Comparison of ENCODE assay signal across 8 mouse cellular contexts in the genomic region with DNA sequence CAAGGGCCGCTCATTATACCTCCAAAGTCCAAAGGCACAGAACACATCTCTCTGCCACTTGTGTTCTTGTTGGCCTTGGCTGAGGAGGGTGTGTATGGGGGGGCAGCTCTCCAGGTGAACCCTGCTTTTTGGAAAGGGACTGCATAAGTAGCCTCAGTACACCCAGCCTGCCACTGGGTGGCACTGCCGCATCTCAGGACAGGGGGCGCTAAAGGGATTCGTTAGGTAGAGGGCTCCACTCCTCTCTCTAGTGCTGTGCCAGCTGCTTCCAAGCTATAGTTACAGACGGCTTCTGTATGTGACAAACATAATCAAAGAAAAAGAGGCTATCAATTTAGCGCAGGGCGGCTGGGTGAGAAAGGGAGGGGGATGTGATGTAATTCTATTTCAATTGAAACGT. TPM values are rescaled to one million over a fixed set of nuclear protein-coding genes. Genes with fewer than 3 reads are reported as not detected.
DNase-seq lines count a peak whose midpoint lies in the region; ATAC-seq and TF ChIP-seq lines count a peak whose summit lies in the region.

No protein-coding gene starts in this region.

- no peak overlapping the region for H3K4me2 ChIP-seq in lung, embryonic 14.5 days

- no peaks in the 10 kb centered on the region for H3K79me2 ChIP-seq in MEL (ENCODE audit: control insufficient read depth, insufficient read depth, low read length, poor library complexity)

- no peak overlapping the region for H3K4me3 ChIP-seq in MEL (ENCODE audit: control insufficient read depth in 1 of 2, insufficient read depth in 1 of 2, low read depth in 2 of 2, low read length in 2 of 2)
- no peak overlapping the region for H3K4me3 ChIP-seq in layer of hippocampus, adult 2 months
- no peak overlapping the region for H3K4me3 ChIP-seq in lung, embryonic 14.5 days (ENCODE audit: low read depth, low read length)

- H3K9me3 ChIP-seq in MEL (replicated peaks; ENCODE audit: insufficient read depth, low read length), result no peaks in the 10 kb centered on the region
- H3K9me3 ChIP-seq in lung, embryonic 14.5 days (ENCODE audit: low read depth, low read length), result no peaks in the 10 kb centered on the region

- no peak; a peak in 1 of 4 replicates for TF ChIP-seq EP300 in MEL (IDR thresholded peaks at IDR 0.05; ENCODE audit: low read depth in 1 of 2, low read length in 2 of 2)

- no peak overlapping the region for H3K9ac ChIP-seq in MEL (ENCODE audit: control insufficient read depth, low read depth, low read length, poor library complexity, severe bottlenecking)
- H3K9ac ChIP-seq in lung, embryonic 14.5 days, result no peak overlapping the region

- TF ChIP-seq CTCF in MEL (IDR thresholded peaks at IDR 0.05 in 2 of 3, conservative IDR thresholded peaks at IDR 0.05 in 1 of 3; ENCODE audit: control insufficient read depth in 1 of 3, insufficient read depth in 1 of 3, low read depth in 2 of 3, low read length in 3 of 3, poor library complexity in 1 of 3, severe bottlenecking in 1 of 3), result peak in 2 of 3 experiments; percentile 88 to 100; a peak in 5 of 6 replicates
- peak; percentile 100 for TF ChIP-seq CTCF in layer of hippocampus, adult 2 months (conservative IDR thresholded peaks at IDR 0.05)
- peak; percentile 98 for TF ChIP-seq CTCF in lung, embryonic 14.5 days (IDR thresholded peaks at IDR 0.05; ENCODE audit: low read depth)

- 2% methylated on average over 8 of the region's 8 CpGs for WGBS in lung, embryonic 14.5 days

- no peak for TF ChIP-seq POLR2A in MEL (IDR thresholded peaks at IDR 0.05; ENCODE audit: control insufficient read depth in 1 of 2, insufficient read depth in 1 of 2, low read depth in 1 of 2, low read length in 2 of 2, poor library complexity in 1 of 2)

- no peak; the same call in none of the 2 replicates for TF ChIP-seq RAD21 in MEL (IDR thresholded peaks at IDR 0.05; ENCODE audit: low read depth, low read length)

- no peak overlapping the region for H3K27ac ChIP-seq in MEL (ENCODE audit: control insufficient read depth, low read depth, low read length)
- H3K27ac ChIP-seq in layer of hippocampus, adult 2 months, result no peak overlapping the region
- no peak overlapping the region for H3K27ac ChIP-seq in lung, embryonic 14.5 days (ENCODE audit: low read depth)

- H3K4me1 ChIP-seq in MEL (ENCODE audit: control insufficient read depth in 1 of 2, insufficient read depth in 2 of 2, low read length in 2 of 2), result peaks cover 5 to 6% of the 10 kb centered on the region in 2 experiments
- 0 out of 2 replicates have a peak, but pooled peaks cover 4% of the 10 kb centered on the region for H3K4me1 ChIP-seq in lung, embryonic 14.5 days (ENCODE audit: insufficient read depth)

- DNase-seq in MEL (ENCODE audit: low read depth, low spot score), result peak; percentile 93
- DNase-seq in cerebellum, adult 18-20 months, result peak; percentile 83 to 86
- DNase-seq in forelimb bud, embryonic 11.5 days (ENCODE audit: low read depth, low spot score), result peak; percentile 86
- peak; percentile 84 to 87 for DNase-seq in layer of hippocampus, adult 2 months (ENCODE audit: low spot score in 2 of 2)
- DNase-seq in lung, embryonic 14.5 days, result peak; percentile 94
- DNase-seq in ovary, adult 18-20 months (ENCODE audit: low spot score), result peak; percentile 74
- DNase-seq in thymus, adult 18-20 months, result peak; percentile 75 to 81

- ATAC-seq in hematopoietic stem cell, adult 5-6 weeks (replicated peaks in 1 of 2; ENCODE audit: insufficient read depth in 1 of 2, low FRiP score in 2 of 2, low TSS enrichment in 1 of 2, low read depth in 1 of 2, poor library complexity in 2 of 2, severe bottlenecking in 2 of 2), result peak; percentile 88 to 90
- peak; percentile 65; the same call in 1 of the 2 replicates for ATAC-seq in lung, embryonic 14.5 days (ENCODE audit: insufficient read depth)

- no peaks in the 10 kb centered on the region for H3K27me3 ChIP-seq in MEL (ENCODE audit: control insufficient read depth in 1 of 2, insufficient read depth in 2 of 2, low read length in 2 of 2)
- peaks cover 18% of the 10 kb centered on the region; the same call in 1 of the 2 replicates for H3K27me3 ChIP-seq in lung, embryonic 14.5 days (ENCODE audit: insufficient read depth, low read length)

- H3K36me3 ChIP-seq in MEL (ENCODE audit: control insufficient read depth in 1 of 2, insufficient read depth in 2 of 2, low read length in 2 of 2), result no peaks in the 10 kb centered on the region; a peak in 1 of 4 replicates
- H3K36me3 ChIP-seq in lung, embryonic 14.5 days (ENCODE audit: insufficient read depth), result no peaks in the 10 kb centered on the region

TF ChIP-seq in MEL, 35 proteins besides CTCF, POLR2A, EP300 and RAD21:
- TF ChIP-seq SIN3A (IDR thresholded peaks at IDR 0.05; ENCODE audit: low read length), result peak; percentile 73
- no peak for TF ChIP-seq GABPA (IDR thresholded peaks at IDR 0.05; ENCODE audit: low read depth, low read length)
- TF ChIP-seq MAX (IDR thresholded peaks at IDR 0.05; ENCODE audit: low read length), result no peak
- TF ChIP-seq TCF12 (IDR thresholded peaks at IDR 0.05; ENCODE audit: low read depth, low read length), result 0 out of 2 replicates have a peak, but pooled peaks have one; percentile 22
- no peak for TF ChIP-seq ETS1 (IDR thresholded peaks at IDR 0.05; ENCODE audit: low read depth, low read length)
- TF ChIP-seq MAZ (IDR thresholded peaks at IDR 0.05; ENCODE audit: low read depth, low read length), result peak; percentile 86
- no peak for TF ChIP-seq MAFK (IDR thresholded peaks at IDR 0.05; ENCODE audit: borderline replicate concordance, low read depth, low read length)
- peak; percentile 35; the same call in 1 of the 2 replicates for TF ChIP-seq MEF2A (IDR thresholded peaks at IDR 0.05; ENCODE audit: extremely low read depth, insufficient replicate concordance, low read depth, low read length, poor library complexity, severe bottlenecking)
- 0 out of 2 replicates have a peak, but pooled peaks have one; percentile 33 for TF ChIP-seq HCFC1 (IDR thresholded peaks at IDR 0.05; ENCODE audit: low read depth, low read length)
- TF ChIP-seq POLR2AphosphoS5 (IDR thresholded peaks at IDR 0.05; ENCODE audit: borderline replicate concordance, low read depth, low read length), result no peak
- 0 out of 2 replicates have a peak, but pooled peaks have one; percentile 28 for TF ChIP-seq MYC (IDR thresholded peaks at IDR 0.05; ENCODE audit: low read depth, low read length)
- peak; percentile 99 for TF ChIP-seq SMC3 (IDR thresholded peaks at IDR 0.05; ENCODE audit: low read depth, low read length)
- TF ChIP-seq MXI1 (IDR thresholded peaks at IDR 0.05; ENCODE audit: low read depth, low read length), result no peak; the same call in 1 of the 2 replicates
- no peak for TF ChIP-seq CHD1 (IDR thresholded peaks at IDR 0.05; ENCODE audit: low read depth, low read length)
- TF ChIP-seq POLR2AphosphoS2 (IDR thresholded peaks at IDR 0.05; ENCODE audit: low read length), result no peak
- TF ChIP-seq BHLHE40 (IDR thresholded peaks at IDR 0.05; ENCODE audit: borderline replicate concordance, low read depth, low read length), result 0 out of 2 replicates have a peak, but pooled peaks have one; percentile 46
- TF ChIP-seq UBTF (IDR thresholded peaks at IDR 0.05; ENCODE audit: borderline replicate concordance, insufficient read depth, low read depth, low read length), result no peak
- no peak for TF ChIP-seq JUND (IDR thresholded peaks at IDR 0.05; ENCODE audit: low read depth, low read length)
- no peak for TF ChIP-seq ZKSCAN1 (IDR thresholded peaks at IDR 0.05; ENCODE audit: low read depth, low read length)
- TF ChIP-seq ZNF384 (IDR thresholded peaks at IDR 0.05; ENCODE audit: low read depth, low read length), result peak; percentile 70
- no peak for TF ChIP-seq NELFE (IDR thresholded peaks at IDR 0.05; ENCODE audit: low read depth, low read length)
- no peak for TF ChIP-seq GATA1 (IDR thresholded peaks at IDR 0.05; ENCODE audit: low read depth, low read length)
- TF ChIP-seq NRF1 (IDR thresholded peaks at IDR 0.05; ENCODE audit: insufficient read depth, low read depth, low read length, poor library complexity, severe bottlenecking), result 0 out of 2 replicates have a peak, but pooled peaks have one; percentile 11
- no peak for TF ChIP-seq RCOR1 (IDR thresholded peaks at IDR 0.05; ENCODE audit: low read depth, low read length)
- TF ChIP-seq ELF1 (IDR thresholded peaks at IDR 0.05; ENCODE audit: low read depth, low read length), result peak; percentile 51; the same call in 1 of the 2 replicates
- TF ChIP-seq USF2 (IDR thresholded peaks at IDR 0.05; ENCODE audit: borderline replicate concordance in 1 of 2, insufficient read depth in 1 of 2, low read depth in 1 of 2, low read length in 2 of 2), result no peak
- 0 out of 2 replicates have a peak, but pooled peaks have one; percentile 49 for TF ChIP-seq TBP (IDR thresholded peaks at IDR 0.05; ENCODE audit: low read depth, low read length)
- TF ChIP-seq KAT2A (conservative IDR thresholded peaks at IDR 0.05; ENCODE audit: low read depth, low read length), result no peak
- peak; percentile 99 for TF ChIP-seq ZC3H11A (IDR thresholded peaks at IDR 0.05; ENCODE audit: low read depth, low read length)
TF ChIP-seq in MEL: peak in this region for 13.

RNA-seq across cellular contexts. Expression of a gene that starts 16.9 kb away (rescaled TPM):
- not detected in 2 replicates for total RNA-seq in MEL (2012; rRNA removed)
- polyA plus RNA-seq in MEL (2012; ENCODE audit: insufficient read depth in 1 of 2, insufficient read length in 2 of 2, low read depth in 1 of 2, low replicate concordance in 2 of 2, missing spikeins in 1 of 2), result not detected
- not detected in 2 replicates for total RNA-seq in hematopoietic stem cell, adult 5-6 weeks (2017)
- total RNA-seq in layer of hippocampus, adult 2 months (2021), result not detected
- not detected in 2 replicates for polyA plus RNA-seq in lung, embryonic 14.5 days (2014; fragmentation: Nextera tagmentation; extraction: Ambion mirVana)

RNA-seq across cellular contexts. Expression of a gene that starts 28.3 kb away (rescaled TPM):
- total RNA-seq in MEL (2012; rRNA removed), result not detected in 2 replicates
- under 1 TPM in 1 of 2 experiments, not detected in 1; 0.01 TPM for polyA plus RNA-seq in MEL (2012; ENCODE audit: insufficient read depth in 1 of 2, insufficient read length in 2 of 2, low read depth in 1 of 2, low replicate concordance in 2 of 2, missing spikeins in 1 of 2)
- total RNA-seq in hematopoietic stem cell, adult 5-6 weeks (2017), result 0.05 TPM in 1 of 2 replicates, not detected in the other
- total RNA-seq in layer of hippocampus, adult 2 months (2021), result 1 to 10 TPM; 3.3 to 4.0 TPM
- polyA plus RNA-seq in lung, embryonic 14.5 days (2014; fragmentation: Nextera tagmentation; extraction: Ambion mirVana), result 0.79 and 4.2 TPM in 2 replicates

RNA-seq across cellular contexts. Expression of a gene that starts 56.9 kb away (rescaled TPM):
- total RNA-seq in MEL (2012; rRNA removed), result 100 and 111 TPM in 2 replicates
- 100 to 1,000 TPM in 1 of 2 experiments, 10 to 100 TPM in 1; 80.4 to 221 TPM for polyA plus RNA-seq in MEL (2012; ENCODE audit: insufficient read depth in 1 of 2, insufficient read length in 2 of 2, low read depth in 1 of 2, low replicate concordance in 2 of 2, missing spikeins in 1 of 2)
- 135 and 146 TPM in 2 replicates for total RNA-seq in hematopoietic stem cell, adult 5-6 weeks (2017)
- 10 to 100 TPM; 56.3 to 58.7 TPM for total RNA-seq in layer of hippocampus, adult 2 months (2021)
- polyA plus RNA-seq in lung, embryonic 14.5 days (2014; fragmentation: Nextera tagmentation; extraction: Ambion mirVana), result 28.2 and 29.2 TPM in 2 replicates
